Mouse (Mus musculus) cerebellum, adult 2 months (tissue): ENCODE results near the gene Trim38. TPM values are rescaled to one million over a fixed set of nuclear protein-coding genes. Genes with fewer than 3 reads are reported as not detected.
A peak's percentile ranks its signal among the peaks of the same experiment; 100 is the strongest.
"Not testable (repeated sequence)": the region's sequence is repeated elsewhere in the genome, so short reads cannot be mapped to it uniquely, and the experiment has no call there.

Source experiments
- DNase-seq, 2 experiments: peaks; one replicate each; pipeline ENCODE4 v3.0.0; 2021
- H3K27ac ChIP-seq: fragments of 200-500 bp; 2 replicates; pipeline ENCODE4 v1.5.1; 2012; ENCODE audit warnings: low read length, control low read depth, inconsistent platforms; ENCODE audit not compliant: insufficient read depth
- H3K27me3 ChIP-seq: fragments of 200-500 bp; 2 replicates; pipeline ENCODE4 v1.6.1; 2012; ENCODE audit warnings: inconsistent platforms, mild to moderate bottlenecking, low read length, moderate library complexity; ENCODE audit not compliant: control insufficient read depth, insufficient read depth
- H3K4me1 ChIP-seq: fragments of 200-500 bp; 2 replicates; pipeline ENCODE4 v1.6.1; 2011; ENCODE audit warnings: low read length; ENCODE audit not compliant: control insufficient read depth, insufficient read depth
- H3K4me3 ChIP-seq: fragments of 200-500 bp; replicated peaks from 2 replicates; pipeline ENCODE3; 2011; ENCODE audit warnings: mild to moderate bottlenecking, low read depth, low read length, control low read depth; ENCODE audit not compliant: insufficient read depth
- CTCF ChIP-seq: fragments of 200-500 bp; IDR thresholded peaks from 2 replicates; pipeline ENCODE4 v1.5.1; 2011; ENCODE audit warnings: low read depth, mild to moderate bottlenecking, control low read depth, low read length, moderate library complexity, borderline replicate concordance; ENCODE audit not compliant: insufficient read depth
- POLR2A ChIP-seq: fragments of 200-500 bp; IDR thresholded peaks from 2 replicates; pipeline ENCODE4 v1.6.1; 2011; ENCODE audit warnings: low read length, control low read depth, borderline replicate concordance; ENCODE audit not compliant: insufficient read depth
- WGBS: fragments of 180-500 bp; shearing (Covaris S2); methylation state at CpG from one replicate; pipeline ENCODE4 v1.1.7; 2018; 5-methylcytosine and 5-hydroxymethylcytosine counted together
- polyA plus RNA-seq: library from polyadenylated mRNA; depleted of rRNA; stranded (reverse); fragments of >200 nt; gene quantifications from 2 replicates; pipeline ENCODE4 v1.2.3, GENCODE M21; 2012

The Trim38 gene
- polyA plus RNA-seq, 1 experiment = 0.08 TPM

- DNase-seq = no peak
Measured at GRCm38 (mm10) chr13:23743215-23743614, 26.5 kb upstream of the Trim38 start.

DNA sequence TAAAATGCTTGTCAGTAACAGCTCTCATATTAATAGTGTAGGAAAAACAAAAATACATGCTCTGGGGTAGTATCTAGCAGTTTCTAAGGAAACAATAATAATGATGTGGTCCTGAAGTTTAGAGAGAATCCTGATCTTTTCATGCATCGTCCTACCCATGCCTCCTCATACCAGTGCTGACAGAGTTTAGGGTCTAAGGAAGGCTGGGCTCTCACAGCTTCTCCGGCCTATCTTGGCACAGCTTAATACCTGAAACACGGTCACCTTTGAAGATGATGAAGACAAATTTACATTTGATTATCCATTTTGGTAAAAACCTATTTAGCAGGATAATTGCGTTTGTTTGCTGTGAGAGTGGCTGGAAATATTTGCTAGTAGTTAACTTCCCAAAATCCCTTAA is 25.8 kb upstream of the Trim38 start:
- no peaks in the 10 kb centered on the region for H3K4me1 ChIP-seq
- no peak overlapping the region for H3K4me3 ChIP-seq
- whole genome bisulfite sequencing = 32% methylated on average over 4 of the region's 4 CpGs
- TF ChIP-seq POLR2A = no peak
- TF ChIP-seq CTCF = no peak
- DNase-seq = no peak
- no peak overlapping the region for H3K27ac ChIP-seq
- no peaks in the 10 kb centered on the region for H3K27me3 ChIP-seq

More at GRCm38 (mm10) chr13:23743215-23743614, 26.5 kb upstream of the Trim38 start:
- no peaks in the 10 kb centered on the region for H3K4me1 ChIP-seq
- H3K4me3 ChIP-seq = no peak overlapping the region
- H3K27me3 ChIP-seq = no peaks in the 10 kb centered on the region
- H3K27ac ChIP-seq = no peak overlapping the region
- WGBS = 83% methylated on average over 5 of the region's 5 CpGs
- TF ChIP-seq CTCF (no peak), POLR2A (no peak)

GRCm38 (mm10) chr13:23744421-23745380 is 25.0 kb upstream of the Trim38 start:
- DNase-seq = no peak
- no peak for TF ChIP-seq CTCF
- H3K27ac ChIP-seq = no peak overlapping the region
- H3K27me3 ChIP-seq = no peaks in the 10 kb centered on the region
- H3K4me1 ChIP-seq = no peaks in the 10 kb centered on the region
- 5% methylated on average over 22 of the region's 36 CpGs for WGBS
- no peak overlapping the region for H3K4me3 ChIP-seq

DNA sequence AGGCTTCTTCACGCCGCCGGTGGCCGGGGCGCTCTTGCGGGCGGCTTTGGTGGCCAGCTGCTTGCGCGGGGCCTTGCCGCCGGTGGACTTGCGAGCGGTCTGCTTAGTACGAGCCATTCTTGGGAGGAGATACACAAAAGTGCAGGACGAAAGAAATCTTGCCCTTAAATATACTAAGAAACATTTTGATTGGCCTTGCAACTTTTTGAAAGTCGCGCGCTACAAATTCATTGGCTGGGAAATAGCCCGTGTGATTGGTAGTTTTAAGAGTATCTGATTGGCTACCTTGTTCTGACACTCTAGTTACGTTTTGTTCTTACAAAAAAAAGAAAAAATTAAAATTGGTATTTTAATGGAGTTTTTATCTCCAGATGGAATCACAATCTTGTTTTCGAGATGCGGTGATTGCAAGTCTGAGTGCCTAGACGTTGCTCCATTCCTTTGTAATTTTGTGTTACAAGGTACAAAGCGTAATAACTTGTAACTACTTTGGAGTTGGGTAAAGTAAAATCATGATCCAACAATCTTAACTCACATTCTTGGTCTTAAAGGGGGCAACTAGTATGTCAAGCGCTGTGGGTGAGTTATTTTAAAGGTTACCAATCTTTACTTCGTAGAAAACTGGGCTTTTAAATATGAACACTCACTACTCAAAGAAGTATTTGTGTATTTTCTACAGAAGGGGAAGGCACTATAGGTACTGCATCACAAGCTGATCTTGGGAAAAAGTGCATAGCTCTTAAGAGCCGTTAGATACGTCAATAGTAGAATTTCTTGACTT is 24.1 kb upstream of the Trim38 start, which contains the start of gene Hist1h3c:
TSS of gene Hist1h3c (minus strand) at position 222 of the 781 bp plus-strand sequence.
- Histone ChIP-seq H3K27ac (peak within 1 kb of the TSS; percentile 86), H3K27me3 (no peaks in the 10 kb centered on the region), H3K4me1 (no peaks in the 10 kb centered on the region), H3K4me3 (peak within 1 kb of the TSS; percentile 58)
- TF ChIP-seq CTCF = no peak
- TF ChIP-seq POLR2A = no peak
- WGBS = 1% methylated on average over 28 of the region's 28 CpGs
- DNase-seq = peak; percentile 82

- peak; percentile 84 to 93 for DNase-seq
- Histone ChIP-seq H3K4me3 (peak within 1 kb of the TSS; percentile 58), H3K27ac (peak within 1 kb of the TSS; percentile 86)
- not testable (repeated sequence) for H3K4me1 ChIP-seq, H3K27me3 ChIP-seq
- peak; percentile 38; the same call in 1 of the 2 replicates for TF ChIP-seq POLR2A
- under 1% methylated on average over 48 of the region's 58 CpGs for WGBS
Measured at GRCm38 (mm10) chr13:23746201-23747080, 23.3 kb upstream of the Trim38 start, which contains the start of gene Hist1h2bb. Gene Hist1h2bb (plus strand): TSS chr13:23746734.

DNA sequence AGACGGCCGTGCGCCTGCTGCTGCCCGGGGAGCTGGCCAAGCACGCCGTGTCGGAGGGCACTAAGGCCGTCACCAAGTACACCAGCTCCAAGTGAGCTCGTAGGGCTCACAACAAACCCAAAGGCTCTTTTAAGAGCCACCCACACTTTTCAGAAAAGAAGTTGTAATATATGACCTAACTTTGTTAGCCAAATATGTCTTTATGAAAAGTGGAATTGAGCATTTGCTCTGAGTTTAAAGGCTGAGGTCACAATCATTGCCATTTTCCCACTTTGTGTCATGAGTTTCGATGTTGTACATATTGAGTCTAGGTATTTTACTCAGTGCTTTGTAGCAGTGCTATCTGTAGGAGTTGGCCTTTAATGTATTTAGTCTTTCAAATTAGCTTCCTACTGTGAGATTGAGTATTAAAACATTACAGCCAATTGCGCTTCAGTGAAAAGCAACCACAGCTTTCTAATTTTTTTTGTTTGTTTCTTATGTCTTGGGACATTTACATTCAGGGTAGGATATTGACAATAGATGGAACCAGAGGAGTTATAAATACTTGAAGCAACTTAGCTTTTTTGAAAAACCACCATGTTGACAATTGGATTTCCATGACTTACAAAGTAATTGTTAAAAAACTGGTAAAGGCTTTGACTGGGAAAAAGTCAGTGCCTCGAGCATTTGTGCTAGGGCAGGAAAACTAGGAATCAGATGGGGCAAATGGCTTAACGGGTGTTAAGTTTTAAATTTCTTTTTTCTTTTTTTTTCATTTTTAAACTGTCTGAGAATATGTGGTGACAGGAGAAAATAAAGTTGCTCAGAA is 22.4 kb upstream of the Trim38 start:
- H3K4me3 ChIP-seq = peak overlapping the region; percentile 19
- 5% methylated on average over 13 of the region's 13 CpGs for WGBS
- H3K4me1 ChIP-seq = no peaks in the 10 kb centered on the region
- H3K27ac ChIP-seq = peak overlapping the region; percentile 73
- DNase-seq = no peak
- H3K27me3 ChIP-seq = no peaks in the 10 kb centered on the region
- TF ChIP-seq CTCF = no peak
- no peak for TF ChIP-seq POLR2A

- TF ChIP-seq CTCF = no peak
- TF ChIP-seq POLR2A = no peak
- 5% methylated on average over 4 of the region's 4 CpGs for WGBS
- DNase-seq = no peak
- no peaks in the 10 kb centered on the region for H3K27me3 ChIP-seq
- no peaks in the 10 kb centered on the region for H3K4me1 ChIP-seq
- H3K4me3 ChIP-seq = no peak overlapping the region
- no peak overlapping the region for H3K27ac ChIP-seq
Measured at GRCm38 (mm10) chr13:23747892-23748288, 21.8 kb upstream of the Trim38 start.
